Mouse (Mus musculus) CD4-positive helper T cell, adult 2 months (primary cell): ENCODE data around the gene Col1a1.
"Not testable (repeated sequence)": the region's sequence is repeated elsewhere in the genome, so short reads cannot be mapped to it uniquely, and the experiment has no call there.

Experiments used
- DNase-seq: peaks from one replicate; pipeline ENCODE4 v3.0.0-alpha.2; 2012; ENCODE audit warnings: low read depth, missing footprints, low spot score

The Col1a1 gene

DNA sequence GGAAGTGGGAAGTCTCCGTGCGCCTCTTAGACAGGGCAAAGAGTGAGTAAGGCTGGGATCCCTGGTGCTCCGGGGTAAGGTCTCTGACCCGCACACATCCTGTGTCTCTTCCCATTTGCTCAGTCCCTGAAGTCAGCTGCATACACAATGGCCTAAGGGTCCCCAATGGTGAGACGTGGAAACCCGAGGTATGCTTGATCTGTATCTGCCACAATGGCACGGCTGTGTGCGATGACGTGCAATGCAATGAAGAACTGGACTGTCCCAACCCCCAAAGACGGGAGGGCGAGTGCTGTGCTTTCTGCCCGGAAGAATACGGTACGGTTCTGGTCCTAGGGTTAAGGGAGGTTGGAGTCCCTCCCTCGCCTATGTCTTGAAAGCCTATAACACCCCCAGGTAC is 1.8 kb downstream of the Col1a1 start:
- DNase-seq: peak; percentile 35

DNA sequence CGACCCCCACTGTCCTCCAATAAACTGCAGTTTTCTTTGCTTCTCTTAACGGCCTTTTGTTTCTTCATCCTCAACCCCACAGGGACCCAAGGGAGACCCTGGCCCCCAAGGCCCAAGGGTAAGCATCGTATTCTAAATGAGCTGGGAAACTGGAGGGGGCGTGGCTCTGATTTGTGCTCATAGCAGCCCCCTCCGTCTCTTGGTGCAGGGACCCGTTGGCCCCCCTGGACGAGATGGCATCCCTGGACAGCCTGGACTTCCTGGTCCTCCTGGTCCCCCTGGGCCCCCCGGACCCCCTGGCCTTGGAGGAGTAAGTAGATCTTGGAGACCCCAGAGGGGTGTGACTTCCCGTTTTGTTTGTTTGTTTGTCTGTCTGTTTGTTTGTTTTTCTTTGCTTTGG is 2.3 kb downstream of the Col1a1 start:
- no peak for DNase-seq

- peak; percentile 61 for DNase-seq
Observed at GRCm38 (mm10) chr11:94939280-94939679, 3.3 kb downstream of the Col1a1 start.

GRCm38 (mm10) chr11:94941121-94941520 is 5.1 kb downstream of the Col1a1 start:
- DNase-seq: no peak

GRCm38 (mm10) chr11:94941776-94942175 is 5.8 kb downstream of the Col1a1 start:
- DNase-seq: no peak

GRCm38 (mm10) chr11:94942282-94943023 is 6.4 kb downstream of the Col1a1 start:
- peak; percentile 57 for DNase-seq

- peak; percentile 15 for DNase-seq
Observed at GRCm38 (mm10) chr11:94943054-94943453, 7.0 kb downstream of the Col1a1 start.

GRCm38 (mm10) chr11:94944295-94944694 is 8.3 kb downstream of the Col1a1 start:
- DNase-seq: no peak

GRCm38 (mm10) chr11:94945236-94945635 is 9.2 kb downstream of the Col1a1 start:
- no peak for DNase-seq

DNA sequence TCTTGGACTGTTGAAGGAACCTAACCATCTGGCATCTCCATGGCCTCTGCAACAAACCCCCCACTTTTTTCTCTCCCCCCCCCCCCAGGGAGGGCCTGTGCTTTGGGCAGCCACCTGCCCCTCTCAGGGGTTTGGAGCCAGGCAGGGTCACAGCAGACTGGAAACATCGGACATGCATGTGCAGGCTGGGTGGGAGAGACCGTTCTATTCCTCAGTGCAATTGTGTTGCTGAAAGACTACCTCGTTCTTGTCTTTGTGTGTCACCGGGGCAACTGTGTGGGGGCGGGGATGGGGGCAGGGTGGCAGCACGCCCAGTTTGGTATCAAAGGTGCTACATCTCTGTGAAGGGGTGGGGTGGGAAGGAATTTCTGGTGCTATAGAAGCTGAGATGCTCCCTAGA is 16.1 kb downstream of the Col1a1 start:
- peak; percentile 31 for DNase-seq

- no peak for DNase-seq
Observed at GRCm38 (mm10) chr11:94955103-94955502, 19.1 kb downstream of the Col1a1 start.

- no peak for DNase-seq
Observed at GRCm38 (mm10) chr11:94957693-94958064, 21.7 kb downstream of the Col1a1 start.

DNA sequence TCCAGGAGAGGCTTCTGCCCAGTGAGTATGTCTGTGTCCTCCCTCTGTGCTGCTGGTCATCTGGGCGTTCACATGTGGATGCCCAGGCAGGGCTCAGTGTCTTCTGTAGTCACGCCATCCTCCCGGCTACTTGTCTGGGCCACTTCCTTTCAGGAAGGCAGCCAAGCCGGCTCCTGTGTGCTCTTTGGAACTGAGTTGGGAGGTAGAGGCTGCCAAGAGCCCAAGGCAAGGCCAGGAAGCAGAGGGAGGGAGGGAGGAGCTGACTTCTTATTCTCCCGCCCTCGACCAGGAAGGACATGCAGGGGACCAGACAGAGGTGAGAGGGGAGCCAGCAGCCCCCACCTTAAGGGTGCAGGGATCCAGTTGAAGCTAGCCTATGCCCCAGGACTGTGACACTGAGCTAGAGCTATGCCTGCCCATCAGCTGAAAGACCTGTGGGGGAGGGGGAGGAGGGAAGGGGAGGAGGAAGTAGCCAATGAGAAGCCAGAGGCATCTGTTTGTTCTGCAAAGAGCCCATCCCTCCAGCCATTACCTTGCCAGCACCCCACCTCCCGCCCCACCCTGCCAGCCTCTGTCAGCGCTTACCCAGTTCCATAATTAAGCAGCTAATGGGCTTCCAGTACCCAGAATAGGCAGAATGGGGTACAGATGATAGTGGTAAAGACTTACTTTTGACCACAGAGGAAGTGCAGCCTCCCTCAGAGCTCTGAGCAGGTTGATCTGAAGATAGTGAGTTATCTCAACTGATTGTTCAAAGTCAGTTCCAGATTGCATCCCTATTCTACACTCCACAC is 22.2 kb downstream of the Col1a1 start:
- DNase-seq: peak; percentile 69

DNA sequence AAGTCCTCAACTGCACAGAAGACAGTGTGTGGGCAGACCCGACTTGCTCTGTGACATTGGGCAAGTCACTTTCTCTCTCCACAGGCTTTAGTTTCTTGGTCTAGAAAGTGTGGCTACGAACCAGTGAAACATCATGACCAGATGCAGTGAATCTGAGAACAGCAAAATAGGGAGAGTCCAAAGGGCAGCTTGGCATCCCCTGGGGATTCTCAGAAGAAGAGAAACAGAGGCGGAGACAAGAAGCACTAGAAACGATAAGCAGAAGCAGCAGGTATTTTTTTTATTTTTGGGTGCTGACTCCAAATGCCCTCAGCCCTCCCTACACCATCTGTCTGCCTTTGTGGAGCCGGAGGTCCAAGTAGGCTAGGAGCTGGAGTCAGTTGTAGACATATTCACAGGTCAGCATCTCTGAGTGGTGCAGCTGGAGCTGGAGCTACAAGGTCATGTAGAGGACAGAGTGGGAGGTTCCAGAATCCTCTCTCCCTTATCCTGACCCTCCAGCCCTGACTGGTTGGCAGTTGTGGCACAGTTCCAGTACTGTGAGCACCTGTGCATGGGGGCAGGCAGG is 26.6 kb downstream of the Col1a1 start:
- DNase-seq: no peak

DNA sequence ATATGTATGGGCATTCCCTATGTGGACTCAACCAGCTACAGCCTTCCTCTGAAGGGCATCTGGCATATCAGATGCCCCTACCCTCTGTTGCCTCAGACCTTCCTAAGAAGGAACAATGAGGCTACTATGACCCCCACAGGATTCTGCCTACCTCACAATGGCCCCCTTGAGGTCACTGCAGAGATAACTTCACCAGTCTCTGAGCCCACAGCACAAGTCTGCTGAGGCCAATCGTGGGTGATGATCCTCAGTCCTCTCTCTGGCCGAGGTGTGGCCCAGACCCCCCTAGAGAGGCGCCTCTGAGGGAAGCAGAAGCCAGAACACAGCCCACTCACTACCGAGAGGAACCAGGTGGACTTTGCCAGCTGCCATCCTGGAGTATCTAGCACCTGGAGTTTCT is 31.4 kb downstream of the Col1a1 start, which contains the start of gene Hils1:
Gene Hils1 (plus strand): TSS at position 175 of the 400 bp plus-strand sequence.
- no peak for DNase-seq

DNA sequence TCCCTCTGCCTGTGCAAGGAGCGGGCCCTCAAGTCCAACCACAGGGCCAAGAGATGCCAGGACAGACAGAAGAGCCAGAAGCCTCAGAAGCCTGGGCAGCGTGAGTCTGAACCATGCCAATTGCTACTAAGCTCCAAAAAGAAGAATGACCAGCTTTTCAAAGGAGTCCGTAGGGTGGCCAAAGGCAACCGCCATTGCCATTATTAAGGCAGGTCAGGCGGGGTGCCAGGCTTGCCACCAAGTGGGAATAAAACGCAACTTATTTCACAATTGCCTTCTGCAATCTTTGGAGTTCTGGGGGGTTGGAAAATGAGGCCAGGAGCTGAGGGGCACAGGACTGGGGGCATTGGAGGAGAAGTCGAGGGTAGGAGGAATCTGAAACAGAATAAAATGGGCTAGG is 32.2 kb downstream of the Col1a1 start:
- no peak for DNase-seq

DNA sequence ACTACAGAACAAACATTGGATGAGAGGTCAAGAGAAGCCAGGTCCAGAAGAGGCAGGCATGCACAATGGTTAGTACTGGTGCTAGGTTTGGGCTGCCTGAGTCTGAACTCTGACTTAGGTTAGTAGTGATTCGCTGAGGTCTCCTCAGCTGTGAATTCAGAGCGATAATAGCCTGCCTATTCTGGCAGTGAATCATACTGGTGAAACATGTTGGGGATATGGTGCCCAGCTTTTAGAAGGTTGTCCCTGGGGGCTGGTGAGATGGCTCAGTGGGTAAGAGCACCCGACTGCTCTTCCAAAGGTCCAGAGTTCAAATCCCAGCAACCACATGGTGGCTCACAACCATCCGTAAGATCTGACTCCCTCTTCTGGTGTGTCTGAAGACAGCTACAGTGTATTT is 33.7 kb downstream of the Col1a1 start:
- not testable (repeated sequence) for DNase-seq

GRCm38 (mm10) chr11:94970210-94970943 is 34.4 kb downstream of the Col1a1 start:
- DNase-seq: peak; percentile 60

GRCm38 (mm10) chr11:94971895-94972615 is 36.0 kb downstream of the Col1a1 start:
- DNase-seq: no peak

- no peak for DNase-seq
Observed at GRCm38 (mm10) chr11:94972887-94973286, 36.9 kb downstream of the Col1a1 start.

- DNase-seq: no peak
Observed at GRCm38 (mm10) chr11:94973313-94973712, 37.3 kb downstream of the Col1a1 start.
